Mouse (Mus musculus) stomach, embryonic 14.5 days (tissue): ENCODE results near the gene Pard3. TPM values are rescaled to one million over a fixed set of nuclear protein-coding genes. Genes with fewer than 3 reads are reported as not detected.

Experiments
- ATAC-seq: fragments of 200-750 bp; cut with Nextera tagmentation; 2 replicates; pipeline ENCODE4 v1.8.0; 2017; ENCODE audit warnings: low read depth, moderate TSS enrichment; ENCODE audit not compliant: insufficient number of reproducible peaks, insufficient read depth, low FRiP score
- H3K27ac ChIP-seq: fragments of 300-500 bp; sonication (generic); 2 replicates; pipeline ENCODE4 v1.5.1; 2014; ENCODE audit warnings: mild to moderate bottlenecking, low read length, moderate library complexity, mixed read lengths
- H3K27me3 ChIP-seq: fragments of 300-500 bp; sonication (generic); 2 replicates; pipeline ENCODE4 v1.6.1; 2014; ENCODE audit warnings: low read length, control low read depth, mixed read lengths; ENCODE audit not compliant: control insufficient read depth, insufficient read depth
- H3K36me3 ChIP-seq: fragments of 300-500 bp; sonication (generic); 2 replicates; pipeline ENCODE4 v1.6.1; 2014; ENCODE audit warnings: mild to moderate bottlenecking, control low read depth, low read length, moderate library complexity, mixed read lengths; ENCODE audit not compliant: control insufficient read depth, insufficient read depth
- H3K4me1 ChIP-seq: fragments of 300-500 bp; sonication (generic); 2 replicates; pipeline ENCODE4 v1.6.1; 2014; ENCODE audit warnings: low read length, control low read depth, mixed read lengths; ENCODE audit not compliant: control insufficient read depth, insufficient read depth
- H3K4me2 ChIP-seq: fragments of 300-500 bp; sonication (generic); replicated peaks from 2 replicates; pipeline ENCODE4 v1.6.1; 2014; ENCODE audit warnings: low read depth, low read length, control low read depth
- H3K4me3 ChIP-seq: fragments of 300-500 bp; sonication (generic); 2 replicates; pipeline ENCODE4 v1.5.1; 2014; ENCODE audit warnings: low read depth, low read length, control low read depth
- H3K9ac ChIP-seq: fragments of 300-500 bp; sonication (generic); replicated peaks from 2 replicates; pipeline ENCODE4 v1.6.1; 2014; ENCODE audit warnings: low read depth, mild to moderate bottlenecking, control low read depth, low read length, moderate library complexity, mixed read lengths
- H3K9me3 ChIP-seq: fragments of 300-500 bp; sonication (generic); 2 replicates; pipeline ENCODE4 v1.6.1; 2016; ENCODE audit warnings: low read depth, low read length, control low read depth; ENCODE audit not compliant: control insufficient read depth
- WGBS: fragments of 180-500 bp; shearing (Covaris S2); extraction: QIAGEN DNeasy Blood & Tissue Kit; methylation state at CpG from one replicate; pipeline ENCODE4 v1.1.7; 2014; 5-methylcytosine and 5-hydroxymethylcytosine counted together
- polyA plus RNA-seq: library from polyadenylated mRNA; unstranded; fragments of >200 nt; fragmentation: Nextera tagmentation; extraction: Ambion mirVana; gene quantifications from 2 replicates; pipeline ENCODE4 v1.2.1, GENCODE M21; 2014

The Pard3 gene
- polyA plus RNA-seq, 1 experiment from 2014 or later, result 37.9 TPM

DNA sequence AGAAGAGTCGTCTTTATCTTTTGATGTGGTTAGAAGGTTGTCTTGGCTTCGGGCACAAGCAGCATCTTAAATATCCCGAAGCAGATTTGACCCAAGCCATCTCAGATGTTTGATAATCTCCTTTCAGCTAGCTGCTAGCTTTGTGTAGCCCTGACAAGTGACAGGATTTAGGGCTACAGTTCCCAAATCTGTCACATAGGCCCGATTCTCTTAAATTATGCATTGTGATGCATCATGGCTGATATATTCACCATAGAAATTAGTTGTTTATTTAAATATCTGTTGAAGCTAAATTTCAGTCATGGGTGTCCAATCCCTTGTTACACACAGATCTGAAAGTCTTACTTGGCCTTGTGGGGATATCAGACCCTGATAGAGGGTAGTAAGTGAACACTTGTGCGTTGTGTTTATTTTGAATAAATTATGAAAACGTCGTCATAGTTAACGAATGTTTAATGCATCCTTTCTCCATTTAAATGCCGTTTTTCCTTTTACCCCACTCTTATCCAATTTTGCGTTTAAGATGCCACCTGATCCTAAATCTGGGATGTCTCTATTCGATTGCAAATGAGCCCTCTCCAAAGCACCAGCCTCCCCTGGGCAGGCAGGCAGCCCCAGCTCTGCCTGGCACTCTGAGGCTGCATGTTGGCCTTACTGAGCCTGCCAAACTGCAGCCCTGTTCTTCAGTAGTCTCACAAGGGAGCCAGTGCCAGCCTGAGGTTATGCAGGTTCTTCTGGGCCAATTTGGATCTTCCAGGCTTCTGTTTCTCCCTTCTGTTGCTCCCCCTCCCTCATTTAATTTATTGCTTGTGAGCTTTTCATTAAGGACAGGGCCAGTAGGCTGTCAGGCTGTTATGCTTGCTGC is 315.5 kb downstream of the Pard3 start:
- ATAC-seq, result no peak
- Histone ChIP-seq H3K27ac (no peak overlapping the region), H3K27me3 (no peaks in the 10 kb centered on the region), H3K36me3 (peaks cover 8% of the 10 kb centered on the region), H3K9ac (no peak overlapping the region), H3K4me2 (no peak overlapping the region), H3K4me1 (0 out of 2 replicates have a peak, but pooled peaks cover 4% of the 10 kb centered on the region), H3K9me3 (no peaks in the 10 kb centered on the region), H3K4me3 (no peak overlapping the region)
- WGBS, result 80% methylated on average over 11 of the region's 11 CpGs

DNA sequence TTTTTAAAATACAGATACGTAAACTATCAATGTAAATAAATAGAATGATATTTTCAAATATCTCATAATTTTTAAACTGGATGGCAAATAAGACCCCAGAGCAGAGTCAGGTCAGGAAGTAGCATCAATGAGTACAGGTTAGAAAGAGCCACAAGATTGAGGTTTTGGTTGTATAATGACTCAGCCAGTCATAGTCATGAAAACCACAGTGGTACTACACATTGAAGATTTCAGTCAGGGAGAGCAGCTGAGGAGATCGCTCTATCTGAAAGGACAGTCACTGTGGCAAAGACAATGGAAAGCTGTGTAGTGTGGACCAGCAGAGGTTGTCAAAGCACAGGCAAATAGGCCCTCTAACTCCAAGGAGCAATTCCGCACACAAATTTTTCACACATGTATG is 317.6 kb downstream of the Pard3 start:
- Histone ChIP-seq H3K27me3 (no peaks in the 10 kb centered on the region), H3K27ac (no peak overlapping the region), H3K9ac (no peak overlapping the region), H3K4me1 (0 out of 2 replicates have a peak, but pooled peaks cover 4% of the 10 kb centered on the region), H3K4me3 (no peak overlapping the region), H3K4me2 (no peak overlapping the region), H3K36me3 (peaks cover 8% of the 10 kb centered on the region), H3K9me3 (no peaks in the 10 kb centered on the region)
- ATAC-seq, result no peak
- WGBS, result 94% methylated on average over 3 of the region's 3 CpGs

DNA sequence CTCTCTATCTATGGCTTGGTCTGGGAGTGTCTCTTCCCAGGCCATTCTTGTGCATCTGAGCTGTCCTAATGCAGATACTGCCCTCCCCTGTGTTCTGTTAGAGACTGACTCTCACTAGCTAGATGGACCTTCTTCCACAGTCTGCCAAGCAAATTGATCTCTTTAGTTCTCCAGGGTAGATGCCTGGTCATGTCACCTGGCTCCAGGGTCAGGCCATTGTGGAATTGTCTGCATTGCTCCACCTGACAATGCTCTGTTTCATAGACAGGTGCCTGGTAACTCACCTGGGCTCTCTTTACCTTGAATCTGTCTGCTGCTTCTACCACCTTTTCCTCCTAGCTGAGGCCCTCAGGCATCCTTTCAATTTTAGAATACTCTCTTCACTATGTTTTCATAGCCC is 329.0 kb downstream of the Pard3 start:
- Histone ChIP-seq H3K4me1 (no peaks in the 10 kb centered on the region), H3K27me3 (no peaks in the 10 kb centered on the region), H3K36me3 (peaks cover 18% of the 10 kb centered on the region), H3K27ac (no peak overlapping the region), H3K4me3 (no peak overlapping the region), H3K9ac (no peak overlapping the region), H3K9me3 (no peaks in the 10 kb centered on the region), H3K4me2 (no peak overlapping the region)
- ATAC-seq, result no peak

DNA sequence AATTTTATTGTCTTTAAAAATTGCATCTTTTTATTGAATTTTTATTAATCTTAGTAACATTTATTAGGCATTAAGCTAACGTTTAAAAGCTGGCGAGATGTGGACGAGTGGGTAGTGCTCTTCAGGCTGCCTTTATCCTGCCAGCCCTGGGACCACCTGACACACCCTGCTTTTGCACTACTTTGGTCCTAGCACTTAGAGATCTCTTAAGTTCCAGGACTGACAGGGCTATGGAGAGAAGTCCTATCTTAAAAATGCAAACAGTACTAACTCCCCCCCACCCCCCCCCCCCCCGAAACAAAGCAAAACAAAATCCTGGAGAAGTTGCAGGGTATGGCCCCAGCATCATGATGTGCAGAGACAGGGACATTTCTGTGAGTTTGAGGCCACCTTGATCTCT is 331.8 kb downstream of the Pard3 start:
- Histone ChIP-seq H3K27ac (no peak overlapping the region), H3K4me1 (no peaks in the 10 kb centered on the region), H3K36me3 (peaks cover 8% of the 10 kb centered on the region), H3K9ac (no peak overlapping the region), H3K27me3 (no peaks in the 10 kb centered on the region), H3K9me3 (no peaks in the 10 kb centered on the region), H3K4me3 (no peak overlapping the region), H3K4me2 (no peak overlapping the region)
- no peak for ATAC-seq
- WGBS, result 77% methylated on average over 4 of the region's 4 CpGs

DNA sequence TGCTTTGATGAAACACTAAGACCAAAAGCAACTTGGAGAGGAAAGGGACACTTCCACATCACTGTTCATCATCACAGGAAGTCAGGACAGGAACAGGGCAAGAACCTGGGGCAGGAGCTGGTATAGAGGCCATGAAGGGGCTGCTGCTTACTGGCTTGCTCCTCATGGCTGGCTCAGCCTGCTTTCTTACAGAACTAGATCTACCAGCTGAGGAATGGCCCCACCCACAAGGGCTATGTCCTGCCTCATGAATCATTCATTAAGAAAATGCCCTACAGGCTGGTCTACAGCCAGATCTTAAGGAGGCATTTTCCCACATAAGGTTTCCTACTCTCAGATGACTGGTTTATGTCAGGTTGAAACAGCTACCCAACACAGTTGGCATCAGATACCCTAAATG is 342.1 kb downstream of the Pard3 start:
- H3K27ac ChIP-seq, result no peak overlapping the region
- ATAC-seq, result no peak

DNA sequence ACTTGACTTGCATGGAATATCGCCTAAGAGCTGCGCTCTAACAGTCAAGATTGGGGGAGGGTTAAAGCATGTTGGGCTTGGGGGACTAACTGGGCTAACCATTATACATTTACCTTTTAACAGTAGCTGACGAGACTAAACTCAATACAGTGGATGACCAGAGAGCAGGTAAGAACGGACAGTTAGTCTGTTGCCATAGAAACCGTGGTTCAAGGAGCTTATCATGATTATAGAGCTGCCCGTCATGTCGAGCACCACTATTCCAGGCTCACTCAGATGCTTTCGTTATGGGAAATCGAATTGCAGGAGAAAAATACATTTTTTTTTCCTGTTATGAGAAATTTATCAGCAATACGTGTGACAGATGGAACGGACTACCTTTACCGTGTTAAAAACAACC is 346.9 kb downstream of the Pard3 start:
- Histone ChIP-seq H3K4me3 (no peak overlapping the region), H3K27me3 (no peaks in the 10 kb centered on the region), H3K36me3 (peaks cover 10% of the 10 kb centered on the region; the same call in 1 of the 2 replicates), H3K4me1 (no peaks in the 10 kb centered on the region), H3K4me2 (no peak overlapping the region), H3K9me3 (no peaks in the 10 kb centered on the region), H3K9ac (no peak overlapping the region), H3K27ac (no peak overlapping the region)
- ATAC-seq, result no peak
- WGBS, result 82% methylated on average over 12 of the region's 12 CpGs

More for the DNA sequence above, 342.1 kb downstream of the Pard3 start:
- Histone ChIP-seq H3K36me3 (peaks cover 14% of the 10 kb centered on the region; the same call in 1 of the 2 replicates), H3K9me3 (no peaks in the 10 kb centered on the region), H3K4me2 (no peak overlapping the region), H3K27me3 (no peaks in the 10 kb centered on the region), H3K4me3 (no peak overlapping the region), H3K9ac (no peak overlapping the region), H3K4me1 (no peaks in the 10 kb centered on the region)

DNA sequence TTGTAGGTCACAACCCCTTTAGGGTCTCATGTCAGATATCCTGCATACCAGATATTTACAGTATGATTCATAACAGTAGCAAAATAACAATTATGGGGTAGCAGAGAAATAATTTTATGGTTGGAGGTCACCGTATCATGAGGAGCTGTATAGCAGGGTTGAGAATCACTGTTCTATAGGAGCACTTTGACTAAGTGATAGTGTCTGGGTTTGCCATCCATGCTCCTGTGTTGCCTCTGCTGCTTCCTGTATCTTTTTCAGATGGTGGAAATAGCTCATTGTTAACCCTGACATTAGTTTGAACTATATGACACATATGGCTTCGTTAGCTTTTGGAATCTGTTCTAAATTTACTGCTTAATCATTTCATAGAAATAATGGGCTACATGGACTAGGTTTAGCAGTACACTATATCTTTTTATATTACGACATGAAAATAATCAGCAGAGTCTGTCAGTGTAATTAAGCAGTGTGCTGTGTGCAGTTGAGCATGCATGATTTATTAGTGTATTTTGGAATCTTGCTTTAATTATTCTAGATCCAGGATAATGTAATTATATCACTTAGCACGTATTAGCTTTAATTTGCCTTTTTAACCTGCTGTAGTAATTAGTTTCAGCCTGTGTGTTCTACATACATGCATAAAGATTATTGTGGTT is 347.6 kb downstream of the Pard3 start:
- no peaks in the 10 kb centered on the region for H3K27me3 ChIP-seq
- H3K27ac ChIP-seq, result no peak overlapping the region
- H3K4me2 ChIP-seq, result no peak overlapping the region
- H3K4me1 ChIP-seq, result no peaks in the 10 kb centered on the region
- no peaks in the 10 kb centered on the region for H3K9me3 ChIP-seq
- ATAC-seq, result no peak
- H3K36me3 ChIP-seq, result peaks cover 10% of the 10 kb centered on the region; the same call in 1 of the 2 replicates
- no peak overlapping the region for H3K9ac ChIP-seq
- H3K4me3 ChIP-seq, result no peak overlapping the region
- 92% methylated on average over 4 of the region's 4 CpGs for WGBS

DNA sequence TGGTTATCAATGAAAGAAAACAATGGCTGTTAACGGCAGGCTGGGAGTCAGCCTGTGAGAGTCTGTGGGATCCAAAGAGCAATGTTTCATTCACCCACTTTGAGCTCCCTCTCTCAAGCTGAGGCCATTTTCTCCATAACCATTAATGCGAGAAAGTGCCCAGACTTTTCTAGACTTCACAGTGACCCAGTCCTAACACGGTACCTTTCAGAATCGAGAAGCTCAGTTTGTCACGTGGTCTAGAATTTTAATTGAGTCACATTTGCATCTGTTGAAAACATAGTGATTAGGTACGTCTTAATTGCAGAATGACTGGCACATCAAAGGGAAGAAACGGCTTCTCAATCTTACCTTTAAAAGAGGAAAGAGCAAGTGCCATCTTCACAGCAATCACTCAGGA is 359.3 kb downstream of the Pard3 start:
- Histone ChIP-seq H3K4me2 (no peak overlapping the region), H3K4me1 (no peaks in the 10 kb centered on the region), H3K9ac (no peak overlapping the region), H3K36me3 (peaks cover 9% of the 10 kb centered on the region; the same call in 1 of the 2 replicates), H3K27me3 (no peaks in the 10 kb centered on the region), H3K9me3 (no peaks in the 10 kb centered on the region), H3K27ac (no peak overlapping the region), H3K4me3 (no peak overlapping the region)
- 69% methylated on average over 7 of the region's 7 CpGs for WGBS
- ATAC-seq, result no peak
